Mouse (Mus musculus) bone marrow, adult 2 months (tissue): ENCODE measurements around the gene Dnajc17.

ENCODE experiments used
- CTCF ChIP-seq: fragments of 200-500 bp; IDR thresholded peaks from 2 replicates; pipeline ENCODE4 v1.5.1; 2011; ENCODE audit warnings: low read length, control low read depth; ENCODE audit not compliant: control insufficient read depth, insufficient read depth
- POLR2A ChIP-seq: fragments of 200-500 bp; IDR thresholded peaks from 2 replicates; pipeline ENCODE4 v1.6.1; 2011; ENCODE audit warnings: low read depth, mild to moderate bottlenecking, control low read depth, low read length, borderline replicate concordance; ENCODE audit not compliant: control insufficient read depth

GRCm38 (mm10) chr2:119146435-119146834 lies 62.2 kb downstream of the Dnajc17 start:
- TF ChIP-seq CTCF = no peak
- no peak for TF ChIP-seq POLR2A
